23 mouse cellular contexts compared by ENCODE assay signal in genomic region chr13:119418479-119418878, GRCm38 (mm10). TPM values are rescaled to one million over a fixed set of nuclear protein-coding genes. Genes with fewer than 3 reads are reported as not detected.
A peak's percentile ranks its signal among the peaks of the same experiment; 100 is the strongest.
DNase-seq lines count a peak whose midpoint lies in the region; ATAC-seq and TF ChIP-seq lines count a peak whose summit lies in the region.
"Had no signal": no experiment of that assay in that cellular context is flagged by ENCODE, and none has a peak within 500 bp of the region (broad histone marks: within the 10 kb centered on the region; RNA-seq: fewer than 3 reads in every experiment).

No protein-coding gene starts in this region.

- H3K27ac ChIP-seq in liver, adult 2 months (replicated peaks; ENCODE audit: insufficient read depth, low read depth, low read length): peak overlapping the region; percentile 54
- no peak overlapping the region for H3K27ac ChIP-seq in liver, embryonic 12.5 days
- H3K27ac ChIP-seq in liver, postnatal 0 days (ENCODE audit: low read depth): no peak overlapping the region
- H3K27ac ChIP-seq in liver, embryonic 11.5 days (ENCODE audit: low read depth, low read length): no peak overlapping the region
- peak overlapping the region; percentile 51; the same call in 1 of the 2 replicates for H3K27ac ChIP-seq in ES-Bruce4 (ENCODE audit: insufficient read depth, low read length)

- WGBS in liver, adult 2 months: 69% methylated on average over 3 of the region's 3 CpGs
- 71% methylated on average over 3 of the region's 3 CpGs for WGBS in liver, embryonic 12.5 days (ENCODE audit: insufficient replicate concordance)
- 80% methylated on average over 3 of the region's 3 CpGs for WGBS in liver, postnatal 0 days (ENCODE audit: insufficient replicate concordance)
- 83% methylated on average over 3 of the region's 3 CpGs for WGBS in liver, embryonic 11.5 days

- H3ac ChIP-seq in myocyte (ENCODE audit: control insufficient read depth, insufficient read length): no peak overlapping the region

- no peak overlapping the region for H3K4me3 ChIP-seq in liver, adult 2 months (ENCODE audit: insufficient read depth, low read depth, low read length)
- no peak overlapping the region for H3K4me3 ChIP-seq in liver, embryonic 12.5 days
- H3K4me3 ChIP-seq in liver, postnatal 0 days (ENCODE audit: low read depth, low read length): no peak overlapping the region
- no peak overlapping the region for H3K4me3 ChIP-seq in liver, embryonic 11.5 days (ENCODE audit: low read depth, low read length)
- H3K4me3 ChIP-seq in ES-Bruce4 (ENCODE audit: low read depth, low read length) (no peak overlapping the region), myocyte (no peak overlapping the region)

- no peaks in the 10 kb centered on the region for H3K9me3 ChIP-seq in liver, embryonic 12.5 days (replicated peaks)
- H3K9me3 ChIP-seq in liver, postnatal 0 days (ENCODE audit: low read length): no peaks in the 10 kb centered on the region
- no peaks in the 10 kb centered on the region for H3K9me3 ChIP-seq in liver, embryonic 11.5 days (ENCODE audit: control insufficient read depth, low read length)
- H3K9me3 ChIP-seq in ES-Bruce4 (replicated peaks; ENCODE audit: control insufficient read depth, insufficient read depth, low read length, poor library complexity, severe bottlenecking): 0 out of 2 replicates have a peak, but pooled peaks cover 4% of the 10 kb centered on the region
- H3K9me3 ChIP-seq: G1E had no signal

- peaks cover 3% of the 10 kb centered on the region for H3K4me1 ChIP-seq in liver, adult 2 months (ENCODE audit: control insufficient read depth, insufficient read depth, low read length)
- no peaks in the 10 kb centered on the region for H3K4me1 ChIP-seq in liver, embryonic 12.5 days
- no peaks in the 10 kb centered on the region for H3K4me1 ChIP-seq in liver, postnatal 0 days (ENCODE audit: insufficient read depth)
- H3K4me1 ChIP-seq in liver, embryonic 11.5 days (replicated peaks; ENCODE audit: control insufficient read depth, insufficient read depth, low read length): no peaks in the 10 kb centered on the region; the same call in 1 of the 2 replicates
- peaks cover 2% of the 10 kb centered on the region for H3K4me1 ChIP-seq in ES-Bruce4 (ENCODE audit: control insufficient read depth, insufficient read depth, low read length)

- no peak for TF ChIP-seq EP300 in liver, postnatal 0 days (IDR thresholded peaks at IDR 0.05; ENCODE audit: low read depth)
- TF ChIP-seq EP300 in ES-Bruce4 (IDR thresholded peaks at IDR 0.05; ENCODE audit: insufficient read depth, low read depth, low read length): no peak

- no peak for TF ChIP-seq POLR2A in liver, adult 2 months (IDR thresholded peaks at IDR 0.05; ENCODE audit: extremely low read depth, insufficient read depth, low read length)
- TF ChIP-seq POLR2A in ES-Bruce4 (IDR thresholded peaks at IDR 0.05; ENCODE audit: insufficient read depth, low read length) (no peak), myocyte (IDR thresholded peaks at IDR 0.05; ENCODE audit: insufficient read length, low read depth) (no peak)

- H3K27me3 ChIP-seq in liver, adult 2 months (ENCODE audit: control insufficient read depth, insufficient read depth, low read length): no peaks in the 10 kb centered on the region
- 0 out of 2 replicates have a peak, but pooled peaks cover 2% of the 10 kb centered on the region for H3K27me3 ChIP-seq in liver, embryonic 12.5 days (replicated peaks)
- no peaks in the 10 kb centered on the region for H3K27me3 ChIP-seq in liver, postnatal 0 days (ENCODE audit: insufficient read depth, low read length)
- no peaks in the 10 kb centered on the region for H3K27me3 ChIP-seq in liver, embryonic 11.5 days (replicated peaks; ENCODE audit: control insufficient read depth, insufficient read depth, low read length)
- H3K27me3 ChIP-seq in ES-Bruce4 (ENCODE audit: control insufficient read depth, insufficient read depth, low read length, poor library complexity, severe bottlenecking): no peaks in the 10 kb centered on the region; the same call in 1 of the 2 replicates
- no peaks in the 10 kb centered on the region for H3K27me3 ChIP-seq in myocyte (ENCODE audit: control insufficient read depth, insufficient read depth, insufficient read length)
- H3K27me3 ChIP-seq: CH12.LX, Patski had no signal

- H3K4me2 ChIP-seq in liver, embryonic 12.5 days: no peak overlapping the region
- H3K4me2 ChIP-seq in liver, postnatal 0 days (ENCODE audit: low read depth, low read length): no peak overlapping the region
- no peak overlapping the region for H3K4me2 ChIP-seq in liver, embryonic 11.5 days
- H3K4me2 ChIP-seq in myocyte (ENCODE audit: low read depth): no peak overlapping the region

- no peaks in the 10 kb centered on the region for H3K79me2 ChIP-seq in liver, adult 2 months (ENCODE audit: control insufficient read depth, insufficient read depth, low read length)
- H3K79me2 ChIP-seq in myocyte (ENCODE audit: control insufficient read depth, insufficient read depth): no peaks in the 10 kb centered on the region

- no peak for TF ChIP-seq CTCF in liver, adult 2 months (IDR thresholded peaks at IDR 0.05; ENCODE audit: low read depth, low read length)
- TF ChIP-seq CTCF in liver, postnatal 0 days (IDR thresholded peaks at IDR 0.05; ENCODE audit: low read depth): no peak
- TF ChIP-seq CTCF in ES-Bruce4 (IDR thresholded peaks at IDR 0.05; ENCODE audit: low read depth, low read length): no peak

- H3K36me3 ChIP-seq in liver, adult 2 months (ENCODE audit: control insufficient read depth, insufficient read depth, low read length): no peaks in the 10 kb centered on the region
- no peaks in the 10 kb centered on the region for H3K36me3 ChIP-seq in liver, embryonic 12.5 days
- H3K36me3 ChIP-seq in liver, postnatal 0 days (replicated peaks; ENCODE audit: insufficient read depth, low read length): no peaks in the 10 kb centered on the region
- H3K36me3 ChIP-seq in liver, embryonic 11.5 days (ENCODE audit: control insufficient read depth, insufficient read depth, low read length): no peaks in the 10 kb centered on the region
- H3K36me3 ChIP-seq in ES-Bruce4 (ENCODE audit: control insufficient read depth, insufficient read depth, low read length, poor library complexity, severe bottlenecking) (no peaks in the 10 kb centered on the region), myocyte (ENCODE audit: control insufficient read depth, insufficient read depth) (no peaks in the 10 kb centered on the region)
- H3K36me3 ChIP-seq: G1E had no signal

- peak; percentile 79 for DNase-seq in liver, adult 2 months (ENCODE audit: extremely low read depth, low read depth, low spot score)
- DNase-seq in liver, postnatal 0 days: no peak
- DNase-seq in liver, embryonic 11.5 days (ENCODE audit: low spot score): no peak
- no peak for DNase-seq in layer of hippocampus, postnatal 36 days
- DNase-seq in heart, postnatal 4 days: no peak
- DNase-seq: adrenal gland, adult 2 months; adrenal gland, adult 8-10 months; adrenal gland, postnatal 10 days; adrenal gland, postnatal 14 days; adrenal gland, postnatal 25 days; adrenal gland, postnatal 36 days; B cell, adult 2 months; cerebellum, adult 11 months; cerebellum, adult 11-12 months; cerebellum, adult 18-20 months had no signal

- H3K9ac ChIP-seq in liver, adult 2 months (ENCODE audit: low read depth, low read length): no peak overlapping the region
- H3K9ac ChIP-seq in liver, embryonic 12.5 days: no peak overlapping the region
- no peak overlapping the region for H3K9ac ChIP-seq in liver, postnatal 0 days (replicated peaks)
- H3K9ac ChIP-seq in liver, embryonic 11.5 days (ENCODE audit: low read depth, low read length): no peak overlapping the region
- H3K9ac ChIP-seq in ES-Bruce4 (ENCODE audit: low read depth, poor library complexity, severe bottlenecking): no peak overlapping the region

- no peak for ATAC-seq in liver, embryonic 12.5 days
- ATAC-seq in liver, postnatal 0 days: peak; percentile 64
- ATAC-seq in liver, embryonic 11.5 days (replicated peaks; ENCODE audit: low FRiP score): no peak
- ATAC-seq: activated CD4-positive, CD25-positive, alpha-beta regulatory T cell, adult 4 months; CD4-positive, CD25-positive, alpha-beta regulatory T cell, adult 4 months; Patski had no signal

TF ChIP-seq in myocyte, 11 proteins besides CTCF, POLR2A, EP300 and RAD21:
- TF ChIP-seq MYOG (IDR thresholded peaks at IDR 0.05; ENCODE audit: control insufficient read depth in 1 of 3, insufficient read depth in 1 of 3, insufficient read length in 2 of 3, low read depth in 2 of 3) (no peak), CEBPB (IDR thresholded peaks at IDR 0.05; ENCODE audit: insufficient read depth, poor library complexity, severe bottlenecking) (0 out of 2 replicates have a peak, but pooled peaks have one; percentile 40)

RNA-seq across cellular contexts. Expression of gene Paip1, which starts 9.9 kb away (rescaled TPM):
- total RNA-seq in liver, adult 2 months (2014; rRNA removed): 40.9 and 51.3 TPM in 2 replicates
- polyA plus RNA-seq in liver, adult 2 months (2012; rRNA removed): 11.4 and 12.2 TPM in 2 replicates
- 29.6 and 30.5 TPM in 2 replicates for polyA plus RNA-seq in liver, embryonic 12.5 days (2016; fragmentation: Nextera tagmentation; extraction: Ambion mirVana)
- 34.1 and 39.7 TPM in 2 replicates for polyA plus RNA-seq in liver, postnatal 0 days (2015; fragmentation: Nextera tagmentation; extraction: Ambion mirVana)
- 43.9 and 44.1 TPM in 2 replicates for polyA plus RNA-seq in liver, embryonic 11.5 days (2014; fragmentation: Nextera tagmentation; extraction: Ambion mirVana)
- polyA plus RNA-seq in ES-Bruce4 (2011; ENCODE audit: insufficient read depth, insufficient read length, low read depth, missing spikeins): 132 and 162 TPM in 2 replicates
- polyA plus RNA-seq in myocyte (2012; fragmentation: generic; extraction: Trizol): 33.0 TPM
- 100 to 1,000 TPM; 106 TPM for total RNA-seq in layer of hippocampus, postnatal 36 days (2021)
- 100 to 1,000 TPM; 115 to 119 TPM for total RNA-seq in heart, postnatal 4 days (2021)

RNA-seq across cellular contexts. Expression of gene 4833420G17Rik, which starts 44.1 kb away (rescaled TPM):
- total RNA-seq in liver, adult 2 months (2014; rRNA removed): 25.9 and 27.1 TPM in 2 replicates
- polyA plus RNA-seq in liver, adult 2 months (2012; rRNA removed): 5.9 and 13.1 TPM in 2 replicates
- 27.6 and 29.7 TPM in 2 replicates for polyA plus RNA-seq in liver, embryonic 12.5 days (2016; fragmentation: Nextera tagmentation; extraction: Ambion mirVana)
- 18.4 and 18.6 TPM in 2 replicates for polyA plus RNA-seq in liver, postnatal 0 days (2015; fragmentation: Nextera tagmentation; extraction: Ambion mirVana)
- 40.3 and 40.5 TPM in 2 replicates for polyA plus RNA-seq in liver, embryonic 11.5 days (2014; fragmentation: Nextera tagmentation; extraction: Ambion mirVana)
- polyA plus RNA-seq in ES-Bruce4 (2011; ENCODE audit: insufficient read depth, insufficient read length, low read depth, missing spikeins) (69.1 and 79.3 TPM in 2 replicates), myocyte (2012; fragmentation: generic; extraction: Trizol) (1.7 TPM)
- 10 to 100 TPM; 21.6 to 25.8 TPM for total RNA-seq in layer of hippocampus, postnatal 36 days (2021)
- 10 to 100 TPM; 14.1 to 16.3 TPM for total RNA-seq in heart, postnatal 4 days (2021)

Comparison
In these comparisons a context has a peak if more than half of its experiments do, and no peak if none do; other contexts are left out.
1. H3K27ac ChIP-seq: peak in liver, adult 2 months (single experiment) and ES-Bruce4 (single experiment); none in liver, embryonic 12.5 days (single experiment), liver, postnatal 0 days (single experiment) and liver, embryonic 11.5 days (single experiment).